Mouse (Mus musculus) frontal cortex, postnatal 14 days (tissue): Measurements from ENCODE around the gene Prss21.

Experiments
- DNase-seq, 2 experiments: peaks; one replicate each; pipeline ENCODE4 v3.0.0; 2022; ENCODE audit warnings: low spot score in 2 of 2

Prss21 gene

GRCm38 (mm10) chr17:23867756-23868155, at the start of gene Prss21:
TSS of gene Prss21 (plus strand) at chr17:23868056.
- no peak for DNase-seq

GRCm38 (mm10) chr17:23818579-23818978, 49.3 kb upstream of the Prss21 start:
- DNase-seq = no peak

- DNase-seq = peak in 1 of 2 experiments; percentile 10
Observed at GRCm38 (mm10) chr17:23819235-23819634, 48.6 kb upstream of the Prss21 start.

GRCm38 (mm10) chr17:23820731-23821130, 47.1 kb upstream of the Prss21 start:
- no peak for DNase-seq

- no peak for DNase-seq
Observed at GRCm38 (mm10) chr17:23822094-23822493, 45.8 kb upstream of the Prss21 start.

- no peak for DNase-seq
Observed at GRCm38 (mm10) chr17:23823018-23823417, 44.8 kb upstream of the Prss21 start.

- DNase-seq = no peak
Observed at GRCm38 (mm10) chr17:23823614-23824013, 44.2 kb upstream of the Prss21 start.

- DNase-seq = no peak
Observed at GRCm38 (mm10) chr17:23825591-23825990, 42.3 kb upstream of the Prss21 start.

- DNase-seq = peak; percentile 53 to 68
Observed at GRCm38 (mm10) chr17:23828271-23829001, 39.4 kb upstream of the Prss21 start.

- peak; percentile 66 to 81 for DNase-seq
Observed at GRCm38 (mm10) chr17:23829064-23829619, 38.7 kb upstream of the Prss21 start, which contains the start of gene Elob. TSS of gene Elob (minus strand) at chr17:23829136.

- no peak for DNase-seq
Observed at GRCm38 (mm10) chr17:23831201-23831600, 36.7 kb upstream of the Prss21 start.

GRCm38 (mm10) chr17:23836006-23836575, 31.8 kb upstream of the Prss21 start, which contains the start of gene Prss33:
TSS of gene Prss33 (minus strand) at chr17:23836056.
- no peak for DNase-seq

GRCm38 (mm10) chr17:23841145-23841544, 26.7 kb upstream of the Prss21 start:
- DNase-seq = peak in 1 of 2 experiments; percentile 61

GRCm38 (mm10) chr17:23843141-23843811, 24.6 kb upstream of the Prss21 start:
- no peak for DNase-seq

GRCm38 (mm10) chr17:23843812-23844273, 24.0 kb upstream of the Prss21 start, which contains the start of the genes Prss32 and Prss41:
TSS of gene Prss32 (plus strand) at chr17:23843855.
TSS of gene Prss41 (minus strand) at chr17:23844172.
- no peak for DNase-seq

GRCm38 (mm10) chr17:23850028-23850427, 17.8 kb upstream of the Prss21 start:
- DNase-seq = no peak

GRCm38 (mm10) chr17:23850853-23851749, 16.8 kb upstream of the Prss21 start:
- peak in 1 of 2 experiments; percentile 48 for DNase-seq

- no peak for DNase-seq
Observed at GRCm38 (mm10) chr17:23853292-23853691, 14.6 kb upstream of the Prss21 start.

- DNase-seq = no peak
Observed at GRCm38 (mm10) chr17:23854229-23854765, 13.6 kb upstream of the Prss21 start.

GRCm38 (mm10) chr17:23857193-23857592, 10.7 kb upstream of the Prss21 start:
- DNase-seq = no peak

GRCm38 (mm10) chr17:23857913-23858312, 9.9 kb upstream of the Prss21 start:
- no peak for DNase-seq
